ENCODE assay signal across 13 mouse cellular contexts in the genomic region with DNA sequence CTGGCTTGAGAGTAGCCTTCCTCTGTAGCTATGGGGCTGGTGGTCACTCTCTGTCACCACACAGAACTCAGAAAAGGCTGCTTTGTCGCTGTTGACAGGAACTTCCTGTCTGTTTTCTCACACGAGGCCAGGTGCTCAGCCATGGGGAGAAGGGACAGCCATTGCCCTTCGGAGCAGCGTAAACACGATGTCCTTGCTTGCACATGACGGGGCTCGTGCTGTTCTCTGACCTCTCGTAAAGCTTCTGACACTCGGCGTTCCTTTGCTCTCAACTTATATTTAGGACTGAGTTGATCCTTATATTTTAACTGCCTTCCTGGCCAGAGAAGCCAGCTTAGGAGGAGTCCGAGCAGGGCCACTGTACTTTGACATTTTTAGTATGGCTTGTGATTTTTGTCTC. TPM values are rescaled to one million over a fixed set of nuclear protein-coding genes. Genes with fewer than 3 reads are reported as not detected.
DNase-seq lines count a peak whose midpoint lies in the region; ATAC-seq lines count a peak whose summit lies in the region.
"Had no signal": no experiment of that assay in that cellular context is flagged by ENCODE, and none has a peak within 500 bp of the region (broad histone marks: within the 10 kb centered on the region; RNA-seq: fewer than 3 reads in every experiment).

No protein-coding gene starts in this region.

- DNase-seq in heart, adult 18-20 months, result peak; percentile 76 to 77
- DNase-seq in heart, postnatal 25 days (ENCODE audit: low spot score), result no peak
- DNase-seq in heart, postnatal 10 days, result peak; percentile 53 to 60
- DNase-seq in kidney, postnatal 4 days, result peak; percentile 43 to 55
- DNase-seq in spleen, adult 12 weeks (ENCODE audit: low spot score), result no peak
- no peak for DNase-seq in MN1 (ENCODE audit: low spot score)
- DNase-seq: cerebellum, postnatal 36 days; layer of hippocampus, adult 9-11 months; left cerebral cortex, postnatal 4 days had no signal

- H3K27ac ChIP-seq in heart, embryonic 12.5 days (ENCODE audit: poor library complexity, severe bottlenecking), result peak overlapping the region; percentile 48; the same call in 1 of the 2 replicates
- H3K27ac ChIP-seq: forebrain, embryonic 15.5 days; stomach, postnatal 0 days had no signal

- intact Hi-C loops in heart, postnatal 25 days (cut with DNase I), result no loop called here
- intact Hi-C loops in heart, postnatal 10 days (cut with DNase I), result no loop called here

- H3K9ac ChIP-seq in heart, embryonic 12.5 days, result no peak overlapping the region
- H3K9ac ChIP-seq: forebrain, embryonic 15.5 days had no signal

- H3K4me2 ChIP-seq in heart, embryonic 12.5 days, result 0 out of 2 replicates have a peak overlapping the region, but pooled peaks have one; percentile 6
- H3K4me2 ChIP-seq: forebrain, embryonic 15.5 days had no signal

- no peaks in the 10 kb centered on the region for H3K9me3 ChIP-seq in heart, embryonic 12.5 days (replicated peaks)
- H3K9me3 ChIP-seq: forebrain, embryonic 15.5 days had no signal

- H3K4me3 ChIP-seq in heart, embryonic 12.5 days, result no peak overlapping the region
- H3K4me3 ChIP-seq: forebrain, embryonic 15.5 days had no signal

- ATAC-seq in heart, embryonic 12.5 days (ENCODE audit: insufficient number of reproducible peaks, low FRiP score), result no peak
- ATAC-seq: CD4-positive, CD25-positive, alpha-beta regulatory T cell, adult 4 months; forebrain, embryonic 15.5 days had no signal

- H3K27me3 ChIP-seq in heart, embryonic 12.5 days (replicated peaks), result no peaks in the 10 kb centered on the region
- H3K27me3 ChIP-seq: forebrain, embryonic 15.5 days had no signal

- peaks cover 43% of the 10 kb centered on the region for H3K4me1 ChIP-seq in heart, embryonic 12.5 days (replicated peaks)

- WGBS in heart, embryonic 12.5 days, result 31% methylated on average over 11 of the region's 11 CpGs

- no peaks in the 10 kb centered on the region for H3K36me3 ChIP-seq in heart, embryonic 12.5 days
- H3K36me3 ChIP-seq: forebrain, embryonic 15.5 days had no signal

RNA-seq across cellular contexts. Expression of gene Zfp622, which starts 54.6 kb away (rescaled TPM):
- total RNA-seq in heart, adult 18-20 months (2021), result 10 to 100 TPM; 26.7 to 27.6 TPM
- total RNA-seq in heart, postnatal 25 days (2021), result 10 to 100 TPM; 21.1 to 22.2 TPM
- polyA plus RNA-seq in heart, embryonic 12.5 days (2016; fragmentation: Nextera tagmentation; extraction: Ambion mirVana), result 24.2 and 25.4 TPM in 2 replicates
- total RNA-seq in heart, postnatal 10 days (2021), result 10 to 100 TPM; 22.1 to 26.8 TPM

Comparison
In these comparisons a context has a peak if more than half of its experiments do, and no peak if none do; other contexts are left out.
1. DNase-seq: peak in heart, adult 18-20 months (2 of 2), heart, postnatal 10 days (2 of 2) and kidney, postnatal 4 days (2 of 2); none in heart, postnatal 25 days (single experiment), spleen, adult 12 weeks (single experiment) and MN1 (single experiment).